16 mouse cellular contexts compared by ENCODE assay signal in genomic region chr3:127156080-127156479, GRCm38 (mm10).
A peak's percentile ranks its signal among the peaks of the same experiment; 100 is the strongest.
DNase-seq lines count a peak whose midpoint lies in the region; TF ChIP-seq lines count a peak whose summit lies in the region.
"Had no signal": no experiment of that assay in that cellular context is flagged by ENCODE, and none has a peak within 500 bp of the region (broad histone marks: within the 10 kb centered on the region; RNA-seq: fewer than 3 reads in every experiment).

No protein-coding gene starts in this region.

- H3K4me3 ChIP-seq in layer of hippocampus, adult 2 months: peak overlapping the region; percentile 30
- H3K4me3 ChIP-seq: embryonic facial prominence, embryonic 13.5 days; forebrain, embryonic 10.5 days; hindbrain, embryonic 12.5 days; limb, embryonic 12.5 days; midbrain, embryonic 10.5 days; myocyte had no signal

- peak; percentile 59 to 64 for DNase-seq in cerebellum, adult 18-20 months
- DNase-seq in cerebellum, adult 11 months: no peak
- peak in 1 of 2 experiments; percentile 46 for DNase-seq in layer of hippocampus, adult 2 months (ENCODE audit: low spot score in 2 of 2)
- no peak for DNase-seq in layer of hippocampus, postnatal 25 days (ENCODE audit: extremely low spot score in 1 of 2, low spot score in 1 of 2)
- DNase-seq in cerebellum, adult 9-11 months: peak; percentile 53
- peak; percentile 66 to 75 for DNase-seq in left cerebral cortex, postnatal 36 days (ENCODE audit: low spot score in 2 of 2)
- DNase-seq in T-cell, adult 2 months (ENCODE audit: low spot score): no peak
- no peak for DNase-seq in heart, adult 11 months
- DNase-seq: lung, adult 18-20 months; lung, postnatal 36 days had no signal

- H3K27ac ChIP-seq in layer of hippocampus, adult 2 months: peak overlapping the region; percentile 96
- H3K27ac ChIP-seq: embryonic facial prominence, embryonic 13.5 days; forebrain, embryonic 10.5 days; hindbrain, embryonic 12.5 days; limb, embryonic 12.5 days; midbrain, embryonic 10.5 days had no signal

- intact Hi-C loops in left cerebral cortex, postnatal 36 days (cut with DNase I): loop anchor here (10.0 kb wide), 1 partner anchor 81 kb away; no protein-coding TSS in a partner anchor

- no peak for TF ChIP-seq CTCF in layer of hippocampus, adult 2 months (conservative IDR thresholded peaks at IDR 0.05)

Comparison
In these comparisons a context has a peak if more than half of its experiments do, and no peak if none do; other contexts are left out.
1. DNase-seq: peak in cerebellum, adult 18-20 months (2 of 2), cerebellum, adult 9-11 months (single experiment) and left cerebral cortex, postnatal 36 days (2 of 2); none in cerebellum, adult 11 months (single experiment), layer of hippocampus, postnatal 25 days (0 of 2), T-cell, adult 2 months (single experiment) and heart, adult 11 months (single experiment).